Mouse (Mus musculus): ENCODE measurements at regions not wholly inside any gene's neighbourhood (a gene's known extent, or its start where the extent isn't known, plus 50 kb on each side); places are given as distances from the start of the nearest gene placed in this dataset.

DNA sequence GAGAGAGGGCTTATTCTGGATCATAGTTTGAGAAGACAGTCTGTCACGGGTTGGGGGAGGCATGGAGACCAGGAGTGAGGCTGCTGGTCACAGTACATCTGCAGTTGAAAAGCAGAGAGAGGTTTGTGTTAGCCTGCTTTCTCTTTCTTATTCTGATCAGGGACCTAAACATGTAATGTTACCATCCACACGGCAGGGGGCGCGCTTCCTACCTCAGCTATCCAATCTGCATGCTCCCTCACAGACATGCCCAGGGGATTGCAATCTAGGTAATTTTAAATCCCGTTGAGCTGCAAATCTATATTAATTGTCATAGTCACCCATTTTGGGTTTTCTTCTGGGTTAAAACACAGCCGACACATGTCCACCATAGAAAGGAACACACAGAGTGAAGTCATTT lies 156.4 kb upstream of the Esrrg start:
- H3K36me3 ChIP-seq (replicated peaks; ENCODE audit: low read length), result no peaks in the 10 kb centered on the region
- TF ChIP-seq FLI1 (IDR thresholded peaks at IDR 0.05; ENCODE audit: low read length) (no peak), GATA1 (IDR thresholded peaks at IDR 0.05; ENCODE audit: borderline replicate concordance, low read length) (no peak)
- H3K27me3 ChIP-seq (replicated peaks), result no peaks in the 10 kb centered on the region
- H3K9me3 ChIP-seq, result peaks cover 44% of the 10 kb centered on the region
- H3K4me1 ChIP-seq, result no peaks in the 10 kb centered on the region
- H3K4me3 ChIP-seq (replicated peaks), result no peak overlapping the region

DNA sequence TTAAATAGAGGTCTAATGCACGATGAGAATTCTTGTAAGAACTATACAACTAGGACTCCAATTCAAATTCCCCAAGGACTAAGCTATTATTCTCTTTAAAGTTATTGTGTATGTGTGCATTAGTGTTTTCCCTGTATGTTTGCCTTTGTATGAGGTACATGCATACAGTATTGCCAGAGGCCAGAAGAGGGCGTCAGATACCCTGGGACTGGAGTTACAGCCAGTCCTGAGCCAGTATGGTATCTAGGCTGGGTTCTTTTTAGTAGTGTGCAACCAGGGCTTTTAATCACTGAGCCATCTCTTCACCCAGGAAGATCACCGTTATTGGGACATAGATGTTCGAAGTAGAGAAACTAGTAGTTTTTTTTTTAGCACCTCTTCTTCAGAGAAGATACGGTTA lies 154.2 kb upstream of the Esrrg start:
- Histone ChIP-seq H3K36me3 (replicated peaks; ENCODE audit: low read length) (no peaks in the 10 kb centered on the region), H3K9me3 (peaks cover 39% of the 10 kb centered on the region), H3K4me1 (no peaks in the 10 kb centered on the region), H3K27me3 (replicated peaks) (no peaks in the 10 kb centered on the region), H3K4me3 (replicated peaks) (no peak overlapping the region)
- TF ChIP-seq GATA1 (IDR thresholded peaks at IDR 0.05; ENCODE audit: borderline replicate concordance, low read length), result no peak
- TF ChIP-seq FLI1 (IDR thresholded peaks at IDR 0.05; ENCODE audit: low read length), result no peak

DNA sequence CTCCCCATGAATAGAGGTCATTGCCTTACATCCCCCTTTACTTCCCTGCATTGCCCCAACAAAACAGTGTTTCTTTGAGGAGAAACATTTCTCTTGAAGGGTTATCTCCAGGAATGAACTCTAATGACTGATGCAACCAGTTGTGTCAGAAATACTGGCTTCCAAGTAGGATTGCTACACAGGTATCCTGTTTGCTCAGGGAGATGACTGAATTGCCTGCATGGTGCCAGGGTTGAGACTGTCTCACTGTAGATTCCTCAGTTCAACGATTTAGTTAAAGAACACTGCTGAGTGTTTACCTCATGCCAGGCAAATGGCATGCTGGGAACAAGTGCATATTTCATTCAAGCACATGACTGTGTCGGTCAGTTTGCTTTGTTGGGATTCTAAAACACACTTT lies 123.8 kb upstream of the Esrrg start:
- peaks cover 30% of the 10 kb centered on the region for H3K9me3 ChIP-seq
- no peaks in the 10 kb centered on the region for H3K27me3 ChIP-seq (replicated peaks)
- no peak for TF ChIP-seq FLI1 (IDR thresholded peaks at IDR 0.05; ENCODE audit: low read length)
- no peak for TF ChIP-seq GATA1 (IDR thresholded peaks at IDR 0.05; ENCODE audit: borderline replicate concordance, low read length)
- no peak overlapping the region for H3K4me3 ChIP-seq (replicated peaks)
- H3K36me3 ChIP-seq (replicated peaks; ENCODE audit: low read length), result no peaks in the 10 kb centered on the region
- H3K4me1 ChIP-seq, result no peaks in the 10 kb centered on the region

DNA sequence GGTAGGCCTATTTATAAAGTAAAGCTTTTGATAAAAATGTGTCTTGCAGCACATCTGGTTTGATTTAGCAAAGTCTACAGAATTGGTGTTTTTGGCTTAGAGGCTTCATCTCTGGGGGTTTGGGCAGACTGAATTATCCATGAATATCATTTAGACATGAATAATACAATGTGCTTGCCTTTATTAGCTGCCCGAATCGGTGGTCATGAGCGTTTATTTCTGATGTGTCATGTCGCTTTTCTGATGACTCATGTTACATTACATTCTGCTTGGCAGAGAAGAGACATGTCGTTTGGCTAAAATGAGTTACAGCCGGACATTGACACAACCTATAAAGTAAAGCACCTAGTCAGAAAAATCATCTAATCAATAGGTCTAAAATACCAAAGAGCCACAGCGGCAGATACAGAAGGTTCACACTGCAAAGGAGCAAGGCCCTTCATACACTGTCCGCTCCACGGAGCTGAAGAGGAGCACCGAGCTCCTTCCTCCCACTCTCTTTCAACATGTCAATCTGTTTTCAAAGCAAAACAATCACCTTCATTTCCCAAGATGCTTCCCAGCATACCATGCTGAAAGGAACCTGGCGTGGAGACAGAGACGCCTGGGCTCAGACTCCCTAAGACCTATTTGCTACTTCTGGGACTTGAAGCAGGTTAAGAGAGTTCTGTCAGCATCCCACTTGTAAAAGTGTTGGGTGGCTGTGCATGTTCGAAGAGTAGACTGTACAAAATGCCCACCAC lies 120.5 kb upstream of the Esrrg start:
- Histone ChIP-seq H3K4me1 (no peaks in the 10 kb centered on the region), H3K36me3 (replicated peaks; ENCODE audit: low read length) (no peaks in the 10 kb centered on the region), H3K4me3 (replicated peaks) (no peak overlapping the region), H3K27me3 (replicated peaks) (no peaks in the 10 kb centered on the region), H3K9me3 (peaks cover 44% of the 10 kb centered on the region)
- TF ChIP-seq FLI1 (IDR thresholded peaks at IDR 0.05; ENCODE audit: low read length) (no peak), GATA1 (IDR thresholded peaks at IDR 0.05; ENCODE audit: borderline replicate concordance, low read length) (no peak)

- no peaks in the 10 kb centered on the region for H3K27me3 ChIP-seq (replicated peaks)
- TF ChIP-seq FLI1 (IDR thresholded peaks at IDR 0.05; ENCODE audit: low read length) (no peak), GATA1 (IDR thresholded peaks at IDR 0.05; ENCODE audit: borderline replicate concordance, low read length) (no peak)
- H3K4me3 ChIP-seq (replicated peaks), result no peak overlapping the region
- H3K4me1 ChIP-seq, result no peaks in the 10 kb centered on the region
- no peaks in the 10 kb centered on the region for H3K36me3 ChIP-seq (replicated peaks; ENCODE audit: low read length)
- peaks cover 37% of the 10 kb centered on the region for H3K9me3 ChIP-seq
Measured at GRCm38 (mm10) chr1:187489452-187489851, 119.1 kb upstream of the Esrrg start.

DNA sequence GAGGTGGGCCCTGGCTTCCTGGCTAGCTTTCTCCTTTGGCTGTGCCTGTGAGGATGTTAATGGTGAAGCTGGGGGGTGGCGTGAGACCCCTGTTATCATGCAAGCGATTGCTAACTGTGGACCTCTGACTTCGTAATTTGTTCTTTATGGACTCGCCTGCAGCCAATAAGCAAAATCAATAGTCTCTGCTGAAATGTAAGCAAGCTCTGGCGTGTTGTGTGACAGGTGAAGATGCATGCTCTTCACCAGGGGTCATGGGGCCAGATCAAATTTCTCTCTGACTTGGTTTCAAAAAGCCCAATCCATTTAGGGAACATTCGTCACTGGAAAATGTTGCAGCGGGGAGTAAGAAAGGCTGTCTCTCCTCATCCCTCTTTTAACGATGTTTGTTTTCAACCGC lies 103.2 kb upstream of the Esrrg start:
- no peaks in the 10 kb centered on the region for H3K36me3 ChIP-seq (replicated peaks; ENCODE audit: low read length)
- no peaks in the 10 kb centered on the region for H3K4me1 ChIP-seq
- H3K4me3 ChIP-seq (replicated peaks), result no peak overlapping the region
- peaks cover 55% of the 10 kb centered on the region for H3K9me3 ChIP-seq
- no peaks in the 10 kb centered on the region for H3K27me3 ChIP-seq (replicated peaks)
- TF ChIP-seq FLI1 (IDR thresholded peaks at IDR 0.05; ENCODE audit: low read length) (no peak), GATA1 (IDR thresholded peaks at IDR 0.05; ENCODE audit: borderline replicate concordance, low read length) (no peak)

- Histone ChIP-seq H3K36me3 (replicated peaks; ENCODE audit: low read length) (no peaks in the 10 kb centered on the region), H3K4me1 (no peaks in the 10 kb centered on the region), H3K9me3 (peaks cover 61% of the 10 kb centered on the region), H3K4me3 (replicated peaks) (no peak overlapping the region), H3K27me3 (replicated peaks) (no peaks in the 10 kb centered on the region)
- TF ChIP-seq GATA1 (IDR thresholded peaks at IDR 0.05; ENCODE audit: borderline replicate concordance, low read length) (no peak), FLI1 (IDR thresholded peaks at IDR 0.05; ENCODE audit: low read length) (no peak)
Measured at GRCm38 (mm10) chr1:187507217-187507616, 101.4 kb upstream of the Esrrg start.

DNA sequence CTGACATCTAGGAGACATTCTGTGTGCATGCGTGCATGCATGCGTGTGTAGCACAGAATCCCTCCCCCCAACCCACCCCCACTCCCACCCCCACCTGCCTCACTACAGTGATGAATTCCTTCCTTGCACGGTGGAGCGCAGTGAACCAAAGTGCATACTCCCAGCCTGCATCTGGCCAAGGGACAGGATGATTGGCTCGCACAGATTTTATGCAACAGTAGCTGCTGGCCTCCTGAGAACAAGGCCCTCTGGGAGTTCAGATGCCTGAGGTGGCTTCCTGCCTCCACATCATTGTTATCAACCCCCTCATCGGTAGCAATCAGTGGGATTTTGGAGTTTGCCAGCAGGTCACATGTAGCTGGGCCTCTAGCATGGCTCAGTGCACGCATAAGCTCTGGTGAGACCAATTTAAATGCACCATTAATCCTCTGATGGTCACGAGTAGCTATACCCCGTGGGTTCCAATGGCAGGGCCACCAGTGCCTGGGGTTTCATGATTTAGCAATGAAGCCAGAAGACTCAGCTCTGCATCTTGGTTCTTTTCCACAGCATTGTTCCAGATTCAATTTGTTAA lies 77.2 kb upstream of the Esrrg start:
- no peaks in the 10 kb centered on the region for H3K27me3 ChIP-seq (replicated peaks)
- no peaks in the 10 kb centered on the region for H3K4me1 ChIP-seq
- peaks cover 15% of the 10 kb centered on the region for H3K9me3 ChIP-seq
- H3K4me3 ChIP-seq (replicated peaks), result no peak overlapping the region
- TF ChIP-seq GATA1 (IDR thresholded peaks at IDR 0.05; ENCODE audit: borderline replicate concordance, low read length) (no peak), FLI1 (IDR thresholded peaks at IDR 0.05; ENCODE audit: low read length) (no peak)
- no peaks in the 10 kb centered on the region for H3K36me3 ChIP-seq (replicated peaks; ENCODE audit: low read length)

GRCm38 (mm10) chr1:187536263-187536662 lies 72.3 kb upstream of the Esrrg start:
- H3K36me3 ChIP-seq (replicated peaks; ENCODE audit: low read length), result no peaks in the 10 kb centered on the region
- no peak overlapping the region for H3K4me3 ChIP-seq (replicated peaks)
- no peak for TF ChIP-seq FLI1 (IDR thresholded peaks at IDR 0.05; ENCODE audit: low read length)
- no peak for TF ChIP-seq GATA1 (IDR thresholded peaks at IDR 0.05; ENCODE audit: borderline replicate concordance, low read length)
- peaks cover 8% of the 10 kb centered on the region; the same call in 1 of the 2 replicates for H3K9me3 ChIP-seq
- H3K4me1 ChIP-seq, result no peaks in the 10 kb centered on the region
- no peaks in the 10 kb centered on the region for H3K27me3 ChIP-seq (replicated peaks)

DNA sequence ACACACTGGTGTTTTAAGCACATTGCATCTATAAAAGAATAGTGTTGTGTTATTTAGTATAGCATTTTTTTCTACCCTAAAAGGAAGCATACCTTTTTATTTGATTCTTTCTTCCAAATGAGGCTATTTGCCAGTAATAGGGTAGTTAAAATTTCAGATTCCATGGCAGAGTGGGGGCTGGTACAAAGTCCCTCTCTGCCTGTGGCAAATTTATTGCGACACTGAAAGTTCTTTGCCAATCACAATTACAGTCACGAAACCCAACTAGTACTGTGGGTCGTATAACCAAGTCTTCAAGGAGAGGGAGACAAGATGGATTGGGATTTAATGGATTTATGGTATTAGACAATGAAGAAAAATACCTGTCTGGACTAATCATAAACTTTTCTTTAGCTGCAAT lies 51.9 kb upstream of the Esrrg start:
- no peaks in the 10 kb centered on the region for H3K27me3 ChIP-seq (replicated peaks)
- TF ChIP-seq GATA1 (IDR thresholded peaks at IDR 0.05; ENCODE audit: borderline replicate concordance, low read length), result no peak
- TF ChIP-seq FLI1 (IDR thresholded peaks at IDR 0.05; ENCODE audit: low read length), result no peak
- no peak overlapping the region for H3K4me3 ChIP-seq (replicated peaks)
- H3K36me3 ChIP-seq (replicated peaks; ENCODE audit: low read length), result no peaks in the 10 kb centered on the region
- H3K4me1 ChIP-seq, result no peaks in the 10 kb centered on the region
- H3K9me3 ChIP-seq, result peaks cover 20% of the 10 kb centered on the region
